Mouse (Mus musculus) embryonic facial prominence, embryonic 14.5 days (tissue): ENCODE measurements at regions not wholly inside any gene's neighbourhood (a gene's known extent, or its start where the extent isn't known, plus 50 kb on each side); places are given as distances from the start of the nearest gene placed in this dataset.

Experiments
- ATAC-seq: fragments of 200-750 bp; cut with Nextera tagmentation; 2 replicates; pipeline ENCODE4 v1.8.0; 2017; ENCODE audit warnings: low read depth, moderate number of reproducible peaks, moderate TSS enrichment
- DNase-seq: peaks from one replicate; pipeline ENCODE4 v3.0.0-alpha.2; 2015; ENCODE audit warnings: low spot score
- H3K27ac ChIP-seq: fragments of 300-500 bp; sonication (generic); replicated peaks from 2 replicates; pipeline ENCODE4 v1.5.1; 2014; ENCODE audit warnings: low read depth, mild to moderate bottlenecking, low read length, moderate library complexity
- H3K27me3 ChIP-seq: fragments of 300-500 bp; sonication (generic); replicated peaks from 2 replicates; pipeline ENCODE4 v1.6.1; 2014; ENCODE audit warnings: low read length; ENCODE audit not compliant: control insufficient read depth, insufficient read depth
- H3K36me3 ChIP-seq: fragments of 300-500 bp; sonication (generic); 2 replicates; pipeline ENCODE4 v1.6.1; 2014; ENCODE audit warnings: low read length, mixed read lengths; ENCODE audit not compliant: control insufficient read depth, insufficient read depth
- H3K4me1 ChIP-seq: fragments of 300-500 bp; sonication (generic); 2 replicates; pipeline ENCODE4 v1.6.1; 2014; ENCODE audit warnings: antibody characterized with exemption, low read length; ENCODE audit not compliant: control insufficient read depth, insufficient read depth
- H3K4me2 ChIP-seq: fragments of 300-500 bp; sonication (generic); 2 replicates; pipeline ENCODE4 v1.6.1; 2014; ENCODE audit warnings: low read depth, mild to moderate bottlenecking, low read length, moderate library complexity, mixed read lengths
- H3K4me3 ChIP-seq: fragments of 300-500 bp; sonication (generic); 2 replicates; pipeline ENCODE4 v1.5.1; 2014; ENCODE audit warnings: low read depth, mild to moderate bottlenecking, low read length
- H3K9ac ChIP-seq: fragments of 300-500 bp; sonication (generic); 2 replicates; pipeline ENCODE4 v1.6.1; 2014; ENCODE audit warnings: low read depth, mild to moderate bottlenecking, low read length, moderate library complexity, mixed read lengths
- H3K9me3 ChIP-seq: fragments of 300-500 bp; sonication (generic); 2 replicates; pipeline ENCODE4 v1.6.1; 2016; ENCODE audit warnings: low read length; ENCODE audit not compliant: control insufficient read depth
- WGBS: fragments of 180-500 bp; shearing (Covaris S2); extraction: QIAGEN DNeasy Blood & Tissue Kit; methylation state at CpG from one replicate; pipeline ENCODE4 v1.1.7; 2014; 5-methylcytosine and 5-hydroxymethylcytosine counted together

GRCm38 (mm10) chr14:76911271-76911670, 125.3 kb upstream of the Ccdc122 start:
- 86% methylated on average over 5 of the region's 5 CpGs for WGBS
- no peak overlapping the region for H3K9ac ChIP-seq
- H3K36me3 ChIP-seq, result no peaks in the 10 kb centered on the region
- peaks cover 7% of the 10 kb centered on the region; the same call in 1 of the 2 replicates for H3K4me1 ChIP-seq
- no peak overlapping the region for H3K4me2 ChIP-seq
- no peak overlapping the region for H3K4me3 ChIP-seq
- H3K27me3 ChIP-seq, result no peaks in the 10 kb centered on the region
- ATAC-seq (no peak), DNase-seq (no peak)
- no peaks in the 10 kb centered on the region for H3K9me3 ChIP-seq
- no peak overlapping the region for H3K27ac ChIP-seq

- peaks cover 7% of the 10 kb centered on the region; the same call in 1 of the 2 replicates for H3K4me1 ChIP-seq
- no peak overlapping the region for H3K4me3 ChIP-seq
- DNase-seq (no peak), ATAC-seq (no peak)
- H3K36me3 ChIP-seq, result no peaks in the 10 kb centered on the region
- H3K27me3 ChIP-seq, result no peaks in the 10 kb centered on the region
- H3K9ac ChIP-seq, result no peak overlapping the region
- H3K9me3 ChIP-seq, result no peaks in the 10 kb centered on the region
- 82% methylated on average over 5 of the region's 5 CpGs for WGBS
- no peak overlapping the region for H3K27ac ChIP-seq
- H3K4me2 ChIP-seq, result no peak overlapping the region
Measured at GRCm38 (mm10) chr14:76910186-76910585, 126.4 kb upstream of the Ccdc122 start.

DNA sequence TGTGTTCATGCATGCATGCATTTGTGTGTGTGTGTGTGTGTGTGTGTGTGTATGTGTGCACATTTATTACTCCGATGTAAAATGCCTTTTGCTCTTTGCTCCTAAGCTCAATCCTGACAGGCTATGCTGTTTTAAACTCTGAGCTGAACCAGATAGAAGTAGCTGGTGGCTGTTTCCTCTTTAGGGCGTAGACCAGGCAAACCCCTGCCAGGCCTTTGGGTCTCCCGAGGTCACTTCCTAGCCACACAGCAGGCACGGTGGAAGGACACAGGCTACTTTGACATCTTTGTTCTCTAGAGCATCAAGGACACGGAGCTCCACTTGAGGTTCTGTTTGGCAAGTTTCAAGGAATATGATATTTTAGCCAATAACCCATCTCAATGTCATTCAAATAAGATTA, 128.6 kb upstream of the Ccdc122 start:
- WGBS, result 46% methylated on average over 5 of the region's 5 CpGs
- H3K4me2 ChIP-seq, result no peak overlapping the region
- H3K9me3 ChIP-seq, result no peaks in the 10 kb centered on the region
- no peak overlapping the region for H3K9ac ChIP-seq
- H3K4me1 ChIP-seq, result peaks cover 7% of the 10 kb centered on the region; the same call in 1 of the 2 replicates
- ATAC-seq (no peak), DNase-seq (no peak)
- no peaks in the 10 kb centered on the region for H3K36me3 ChIP-seq
- H3K27ac ChIP-seq, result no peak overlapping the region
- H3K4me3 ChIP-seq, result no peak overlapping the region
- H3K27me3 ChIP-seq, result no peaks in the 10 kb centered on the region

DNA sequence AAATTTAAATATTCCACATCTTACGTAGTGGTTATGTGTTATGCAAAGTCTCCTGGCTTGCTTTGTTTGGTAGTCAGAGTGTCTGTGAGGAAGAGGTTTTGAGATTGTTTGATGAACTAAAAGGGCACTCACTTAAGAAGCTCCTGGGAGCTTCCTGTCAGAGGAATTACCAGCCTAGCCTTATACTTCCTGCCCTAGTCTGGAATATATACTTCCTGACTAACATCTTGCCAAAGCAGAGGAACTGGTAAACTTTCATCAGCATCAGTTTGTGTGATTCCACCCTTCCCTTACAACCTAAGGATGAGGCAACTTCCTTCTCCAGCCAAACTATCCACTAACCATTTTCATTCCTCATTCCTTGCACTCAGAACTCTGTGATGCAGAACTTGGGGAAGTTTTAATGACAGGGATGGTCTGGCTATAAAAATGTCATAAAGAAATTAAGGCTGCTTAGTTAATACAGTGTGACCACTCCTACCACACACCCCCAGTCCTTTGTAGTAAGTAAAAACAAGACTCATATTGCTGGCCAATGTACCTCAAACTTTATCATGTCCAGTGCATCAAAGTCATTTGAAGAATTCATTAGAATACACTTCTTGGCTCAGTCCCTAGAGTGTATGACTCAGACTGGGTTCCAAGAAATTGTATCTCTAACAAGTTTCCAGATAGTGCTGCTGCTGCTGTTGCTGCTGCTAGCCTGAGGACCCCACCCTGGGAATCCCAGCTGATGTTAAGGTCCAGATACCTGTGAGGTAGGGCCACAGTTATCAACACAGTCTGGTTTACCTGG, 133.4 kb upstream of the Ccdc122 start:
- H3K4me3 ChIP-seq, result no peak overlapping the region
- H3K27me3 ChIP-seq, result no peaks in the 10 kb centered on the region
- 82% methylated on average over 1 of the region's 1 CpGs for WGBS
- H3K9me3 ChIP-seq, result no peaks in the 10 kb centered on the region
- H3K36me3 ChIP-seq, result no peaks in the 10 kb centered on the region
- DNase-seq (no peak), ATAC-seq (no peak)
- H3K9ac ChIP-seq, result no peak overlapping the region
- no peak overlapping the region for H3K4me2 ChIP-seq
- no peak overlapping the region for H3K27ac ChIP-seq
- H3K4me1 ChIP-seq, result no peaks in the 10 kb centered on the region

GRCm38 (mm10) chr14:76901490-76901889, 135.1 kb upstream of the Ccdc122 start:
- H3K4me1 ChIP-seq, result no peaks in the 10 kb centered on the region
- H3K4me2 ChIP-seq, result no peak overlapping the region
- no peaks in the 10 kb centered on the region for H3K27me3 ChIP-seq
- DNase-seq, result no peak
- H3K27ac ChIP-seq, result no peak overlapping the region
- WGBS, result 87% methylated on average over 3 of the region's 3 CpGs
- H3K36me3 ChIP-seq, result no peaks in the 10 kb centered on the region
- no peaks in the 10 kb centered on the region for H3K9me3 ChIP-seq
- no peak overlapping the region for H3K4me3 ChIP-seq
- no peak for ATAC-seq
- H3K9ac ChIP-seq, result no peak overlapping the region

GRCm38 (mm10) chr14:76899331-76899730, 137.2 kb upstream of the Ccdc122 start:
- ATAC-seq, result no peak
- no peaks in the 10 kb centered on the region for H3K4me1 ChIP-seq
- H3K9ac ChIP-seq, result no peak overlapping the region
- WGBS, result 26% methylated on average over 3 of the region's 3 CpGs
- H3K9me3 ChIP-seq, result no peaks in the 10 kb centered on the region
- no peak overlapping the region for H3K27ac ChIP-seq
- H3K4me3 ChIP-seq, result no peak overlapping the region
- peak; percentile 33 for DNase-seq
- no peaks in the 10 kb centered on the region for H3K27me3 ChIP-seq
- H3K36me3 ChIP-seq, result no peaks in the 10 kb centered on the region
- no peak overlapping the region for H3K4me2 ChIP-seq

GRCm38 (mm10) chr14:76887708-76888107, 148.9 kb upstream of the Ccdc122 start:
- ATAC-seq (no peak), DNase-seq (no peak)
- no peaks in the 10 kb centered on the region for H3K27me3 ChIP-seq
- H3K36me3 ChIP-seq, result no peaks in the 10 kb centered on the region
- H3K4me1 ChIP-seq, result peaks cover 12% of the 10 kb centered on the region
- no peak overlapping the region for H3K27ac ChIP-seq
- H3K9me3 ChIP-seq, result no peaks in the 10 kb centered on the region
- WGBS, result 42% methylated on average over 3 of the region's 3 CpGs
- H3K9ac ChIP-seq, result no peak overlapping the region
- no peak overlapping the region for H3K4me3 ChIP-seq
- no peak overlapping the region for H3K4me2 ChIP-seq

GRCm38 (mm10) chr14:76887201-76887600, 149.4 kb upstream of the Ccdc122 start:
- 32% methylated on average over 3 of the region's 3 CpGs for WGBS
- Histone ChIP-seq H3K4me2 (no peak overlapping the region), H3K9me3 (no peaks in the 10 kb centered on the region), H3K27me3 (no peaks in the 10 kb centered on the region), H3K27ac (no peak overlapping the region), H3K4me1 (peaks cover 15% of the 10 kb centered on the region), H3K4me3 (no peak overlapping the region), H3K9ac (no peak overlapping the region), H3K36me3 (no peaks in the 10 kb centered on the region)
- DNase-seq (peak; percentile 53), ATAC-seq (no peak)

GRCm38 (mm10) chr14:76883231-76883651, 153.3 kb upstream of the Ccdc122 start:
- ATAC-seq, result peak; percentile 80
- H3K9ac ChIP-seq, result no peak overlapping the region
- no peaks in the 10 kb centered on the region for H3K27me3 ChIP-seq
- peak; percentile 44 for DNase-seq
- H3K9me3 ChIP-seq, result no peaks in the 10 kb centered on the region
- H3K4me1 ChIP-seq, result peaks cover 15% of the 10 kb centered on the region
- H3K36me3 ChIP-seq, result no peaks in the 10 kb centered on the region
- no peak overlapping the region for H3K4me3 ChIP-seq
- no peak overlapping the region for H3K4me2 ChIP-seq
- H3K27ac ChIP-seq, result peak overlapping the region; percentile 13; the same call in 1 of the 2 replicates
- WGBS, result 32% methylated on average over 3 of the region's 3 CpGs
